Mouse (Mus musculus) stomach, postnatal 0 days (tissue): ENCODE measurements at regions not wholly inside any gene's neighbourhood (a gene's known extent, or its start where the extent isn't known, plus 50 kb on each side); places are given as distances from the start of the nearest gene placed in this dataset.
A peak's percentile ranks its signal among the peaks of the same experiment; 100 is the strongest.

Source experiments
- ATAC-seq: fragments of 200-750 bp; cut with Nextera tagmentation; 2 replicates; pipeline ENCODE4 v1.8.0; 2017; ENCODE audit not compliant: low FRiP score, low TSS enrichment
- DNase-seq: peaks from one replicate; pipeline ENCODE4 v3.0.0-alpha.2; 2016; ENCODE audit warnings: low spot score
- H3K27ac ChIP-seq: fragments of 300-500 bp; sonication (generic); replicated peaks from 2 replicates; pipeline ENCODE4 v1.5.1; 2014; ENCODE audit warnings: mild to moderate bottlenecking, control low read depth
- H3K27me3 ChIP-seq: fragments of 300-500 bp; sonication (generic); 2 replicates; pipeline ENCODE4 v1.6.1; 2014; ENCODE audit warnings: low read length; ENCODE audit not compliant: control insufficient read depth, insufficient read depth
- H3K36me3 ChIP-seq: fragments of 300-500 bp; sonication (generic); 2 replicates; pipeline ENCODE4 v1.6.1; 2014; ENCODE audit warnings: low read length, mixed read lengths; ENCODE audit not compliant: control insufficient read depth, insufficient read depth
- H3K4me1 ChIP-seq: fragments of 300-500 bp; sonication (generic); replicated peaks from 2 replicates; pipeline ENCODE4 v1.6.1; 2014; ENCODE audit warnings: antibody characterized with exemption; ENCODE audit not compliant: control insufficient read depth, insufficient read depth
- H3K4me2 ChIP-seq: fragments of 300-500 bp; sonication (generic); replicated peaks from 2 replicates; pipeline ENCODE4 v1.6.1; 2014; ENCODE audit warnings: low read depth, mild to moderate bottlenecking, control low read depth, moderate library complexity
- H3K4me3 ChIP-seq: fragments of 300-500 bp; sonication (generic); 2 replicates; pipeline ENCODE4 v1.5.1; 2014; ENCODE audit warnings: low read depth, low read length, control low read depth
- H3K9ac ChIP-seq: fragments of 300-500 bp; sonication (generic); 2 replicates; pipeline ENCODE4 v1.6.1; 2014; ENCODE audit warnings: mild to moderate bottlenecking, low read length, control low read depth, mixed read lengths
- H3K9me3 ChIP-seq: fragments of 300-500 bp; sonication (generic); 2 replicates; pipeline ENCODE4 v1.6.1; 2016; ENCODE audit warnings: low read length; ENCODE audit not compliant: control insufficient read depth
- CTCF ChIP-seq: IDR thresholded peaks from 2 replicates; pipeline ENCODE4 v1.5.1; 2016; ENCODE audit warnings: antibody characterized with exemption, low read depth, mild to moderate bottlenecking, moderate library complexity
- EP300 ChIP-seq: optimal IDR thresholded peaks from 2 replicates; pipeline ENCODE3; 2016; ENCODE audit warnings: antibody characterized with exemption
- WGBS: fragments of 180-500 bp; shearing (Covaris S2); extraction: QIAGEN DNeasy Blood & Tissue Kit; methylation state at CpG from one replicate; pipeline ENCODE4 v1.1.7; 2014; 5-methylcytosine and 5-hydroxymethylcytosine counted together

GRCm38 (mm10) chr7:68667215-68667614 is 81.8 kb downstream of the Arrdc4 start:
- Histone ChIP-seq H3K27ac (no peak overlapping the region), H3K36me3 (no peaks in the 10 kb centered on the region), H3K4me1 (no peaks in the 10 kb centered on the region), H3K9ac (no peak overlapping the region), H3K27me3 (no peaks in the 10 kb centered on the region), H3K4me3 (no peak overlapping the region), H3K9me3 (no peaks in the 10 kb centered on the region), H3K4me2 (no peak overlapping the region)
- WGBS = 55% methylated on average over 4 of the region's 4 CpGs
- DNase-seq (peak; percentile 52), ATAC-seq (0 out of 2 replicates have a peak, but pooled peaks have one; percentile 21)
- peak; percentile 76 for TF ChIP-seq CTCF
- no peak for TF ChIP-seq EP300

- no peak overlapping the region for H3K4me2 ChIP-seq
- H3K36me3 ChIP-seq = no peaks in the 10 kb centered on the region
- H3K27ac ChIP-seq = no peak overlapping the region
- TF ChIP-seq CTCF (no peak), EP300 (no peak)
- no peak overlapping the region for H3K4me3 ChIP-seq
- H3K27me3 ChIP-seq = no peaks in the 10 kb centered on the region
- no peak overlapping the region for H3K9ac ChIP-seq
- ATAC-seq = no peak
- H3K4me1 ChIP-seq = no peaks in the 10 kb centered on the region
- no peaks in the 10 kb centered on the region for H3K9me3 ChIP-seq
- DNase-seq = no peak
These were observed 92.7 kb downstream of the Arrdc4 start for GRCm38 (mm10) chr7:68656354-68656753.

- no peaks in the 10 kb centered on the region for H3K4me1 ChIP-seq
- H3K27ac ChIP-seq = no peak overlapping the region
- no peaks in the 10 kb centered on the region for H3K36me3 ChIP-seq
- ATAC-seq (no peak), DNase-seq (no peak)
- TF ChIP-seq CTCF (no peak), EP300 (no peak)
- 76% methylated on average over 1 of the region's 1 CpGs for WGBS
- no peaks in the 10 kb centered on the region for H3K27me3 ChIP-seq
- H3K4me3 ChIP-seq = no peak overlapping the region
- H3K4me2 ChIP-seq = no peak overlapping the region
- no peaks in the 10 kb centered on the region for H3K9me3 ChIP-seq
- H3K9ac ChIP-seq = no peak overlapping the region
These were observed 95.5 kb downstream of the Arrdc4 start for GRCm38 (mm10) chr7:68653534-68653933.

GRCm38 (mm10) chr7:68651418-68651817 is 97.6 kb downstream of the Arrdc4 start:
- ATAC-seq (no peak), DNase-seq (no peak)
- Histone ChIP-seq H3K4me2 (no peak overlapping the region), H3K9me3 (no peaks in the 10 kb centered on the region), H3K4me3 (no peak overlapping the region), H3K27me3 (no peaks in the 10 kb centered on the region), H3K36me3 (no peaks in the 10 kb centered on the region), H3K4me1 (no peaks in the 10 kb centered on the region), H3K9ac (no peak overlapping the region), H3K27ac (no peak overlapping the region)
- peak; percentile 75 for TF ChIP-seq CTCF
- no peak for TF ChIP-seq EP300
- 73% methylated on average over 4 of the region's 4 CpGs for WGBS

GRCm38 (mm10) chr7:68637556-68638215 is 111.4 kb downstream of the Arrdc4 start:
- Histone ChIP-seq H3K36me3 (no peaks in the 10 kb centered on the region), H3K4me1 (no peaks in the 10 kb centered on the region), H3K9ac (no peak overlapping the region), H3K4me3 (no peak overlapping the region), H3K27ac (no peak overlapping the region), H3K9me3 (no peaks in the 10 kb centered on the region), H3K4me2 (no peak overlapping the region), H3K27me3 (no peaks in the 10 kb centered on the region)
- 73% methylated on average over 7 of the region's 7 CpGs for WGBS
- DNase-seq (no peak), ATAC-seq (no peak)
- TF ChIP-seq EP300 (no peak), CTCF (no peak)

GRCm38 (mm10) chr7:68621080-68621479 is 128.0 kb downstream of the Arrdc4 start:
- H3K9me3 ChIP-seq = no peaks in the 10 kb centered on the region
- WGBS = 83% methylated on average over 3 of the region's 3 CpGs
- DNase-seq (no peak), ATAC-seq (no peak)
- H3K4me3 ChIP-seq = no peak overlapping the region
- TF ChIP-seq EP300 = no peak
- no peak for TF ChIP-seq CTCF
- no peak overlapping the region for H3K9ac ChIP-seq
- no peak overlapping the region for H3K4me2 ChIP-seq
- H3K4me1 ChIP-seq = no peaks in the 10 kb centered on the region
- no peaks in the 10 kb centered on the region for H3K36me3 ChIP-seq
- no peak overlapping the region for H3K27ac ChIP-seq
- no peaks in the 10 kb centered on the region for H3K27me3 ChIP-seq
